In the genomic region with DNA sequence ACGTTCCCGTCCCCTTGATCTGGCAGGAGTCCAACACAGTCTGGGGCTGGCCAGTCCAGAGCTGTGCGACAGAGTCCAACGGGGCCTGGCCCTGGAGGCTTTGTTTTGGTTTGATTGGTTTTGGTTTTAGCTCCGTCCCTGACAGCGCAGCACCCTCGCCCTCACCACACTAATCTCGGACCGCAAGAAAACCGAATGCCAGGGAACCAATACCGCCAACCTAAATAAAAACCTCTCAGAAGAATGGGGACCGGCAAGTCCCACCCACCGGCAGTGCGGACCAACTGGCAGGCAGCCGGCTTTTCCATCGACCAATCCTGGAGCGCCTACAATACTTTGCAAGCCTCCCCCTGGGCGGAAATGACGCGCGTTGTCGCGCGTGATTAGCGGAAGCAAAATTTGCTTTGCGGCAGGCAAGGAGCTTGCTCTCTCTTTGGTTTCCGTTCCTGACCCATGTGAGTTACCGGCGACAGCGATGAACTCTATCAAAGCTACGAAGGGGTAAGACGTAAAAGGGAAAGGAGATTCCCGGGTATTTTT, we compare ENCODE assay signal across 8 mouse cellular contexts. TPM values are rescaled to one million over a fixed set of nuclear protein-coding genes. Genes with fewer than 3 reads are reported as not detected.
DNase-seq lines count a peak whose midpoint lies in the region; ATAC-seq lines count a peak whose summit lies in the region.

A gene (plus strand): TSS at position 395 of the 540 bp plus-strand sequence.

- H3K27ac ChIP-seq in hindbrain, embryonic 11.5 days (ENCODE audit: low read depth, low read length) = peak within 1 kb of the TSS; percentile 62; the same call in 1 of the 2 replicates

- H3K27me3 ChIP-seq in hindbrain, embryonic 11.5 days (ENCODE audit: control insufficient read depth, insufficient read depth, low read length) = no peaks in the 10 kb centered on the region

- H3K9me3 ChIP-seq in hindbrain, embryonic 11.5 days (ENCODE audit: control insufficient read depth, low read length) = no peaks in the 10 kb centered on the region

- peak within 1 kb of the TSS; percentile 42 for H3K4me3 ChIP-seq in hindbrain, embryonic 11.5 days (ENCODE audit: low read depth, low read length)

- ATAC-seq in hindbrain, embryonic 11.5 days (ENCODE audit: low FRiP score) = peak; percentile 99

- H3K4me1 ChIP-seq in hindbrain, embryonic 11.5 days (replicated peaks; ENCODE audit: control insufficient read depth, insufficient read depth, low read length) = no peaks in the 10 kb centered on the region

- peak within 1 kb of the TSS; percentile 54 for H3K9ac ChIP-seq in hindbrain, embryonic 11.5 days (ENCODE audit: low read depth, low read length)

- peak within 1 kb of the TSS; percentile 45 for H3K4me2 ChIP-seq in hindbrain, embryonic 11.5 days (replicated peaks; ENCODE audit: low read depth, low read length)

- peak; percentile 93 for DNase-seq in Muller cell, postnatal 12 days (ENCODE audit: inconsistent ontology term)
- peak; percentile 95 for DNase-seq in cerebellum, adult 9-11 months
- DNase-seq in frontal cortex, adult 2 months (ENCODE audit: extremely low spot score in 1 of 2, low spot score in 1 of 2) = peak; percentile 91 to 97
- DNase-seq in hindbrain, embryonic 11.5 days (ENCODE audit: low spot score) = peak; percentile 91
- peak; percentile 90 to 93 for DNase-seq in layer of hippocampus, postnatal 10 days (ENCODE audit: low spot score in 2 of 2)
- DNase-seq in lung, postnatal 10 days = peak; percentile 96
- peak; percentile 93 for DNase-seq in ovary, postnatal 36 days (ENCODE audit: low spot score)
- DNase-seq in thymus, postnatal 25 days = peak; percentile 89

- H3K36me3 ChIP-seq in hindbrain, embryonic 11.5 days (ENCODE audit: control insufficient read depth, insufficient read depth, low read length) = no peaks in the 10 kb centered on the region

- 9% methylated on average over 33 of the region's 33 CpGs for WGBS in hindbrain, embryonic 11.5 days

RNA-seq across cellular contexts. Expression of the gene that starts here (rescaled TPM):
- 13.9 and 15.2 TPM in 2 replicates for polyA plus RNA-seq in frontal cortex, adult 2 months (2012; rRNA removed)
- 20.3 and 23.4 TPM in 2 replicates for polyA plus RNA-seq in hindbrain, embryonic 11.5 days (2014; fragmentation: Nextera tagmentation; extraction: Ambion mirVana)
- total RNA-seq in layer of hippocampus, postnatal 10 days (2021) = 10 to 100 TPM; 18.4 to 22.4 TPM

Comparison
In these comparisons a context has a peak if more than half of its experiments do, and no peak if none do; other contexts are left out.
1. Peak in every context shown above with its lines: DNase-seq, ATAC-seq, H3K4me3 ChIP-seq and H3K27ac ChIP-seq.